Mouse (Mus musculus): Measurements from ENCODE around the gene Mpdu1. TPM values are rescaled to one million over a fixed set of nuclear protein-coding genes. Genes with fewer than 3 reads are reported as not detected.
"Not testable (repeated sequence)": the region's sequence is repeated elsewhere in the genome, so short reads cannot be mapped to it uniquely, and the experiment has no call there.

The Mpdu1 gene
- polyA plus RNA-seq, 1 experiment from 2014 or later, result 62.6 TPM

GRCm38 (mm10) chr11:69703381-69703780, 40.9 kb upstream of the Mpdu1 start:
- not testable (repeated sequence) for ATAC-seq (ENCODE audit: insufficient number of reproducible peaks, insufficient read depth, low FRiP score, low TSS enrichment, low read depth); H3K36me3 ChIP-seq; H3K27me3 ChIP-seq; H3K4me2 ChIP-seq; H3K9me3 ChIP-seq; H3K27ac ChIP-seq; H3K4me3 ChIP-seq (replicated peaks); H3K4me1 ChIP-seq (replicated peaks); H3K9ac ChIP-seq (replicated peaks)
- WGBS, result 83% methylated on average over 3 of the region's 3 CpGs

GRCm38 (mm10) chr11:69702886-69703285, 40.4 kb upstream of the Mpdu1 start:
- H3K27ac ChIP-seq; ATAC-seq (ENCODE audit: insufficient number of reproducible peaks, insufficient read depth, low FRiP score, low TSS enrichment, low read depth); H3K27me3 ChIP-seq; H3K4me3 ChIP-seq (replicated peaks); H3K4me1 ChIP-seq (replicated peaks); H3K9me3 ChIP-seq; H3K9ac ChIP-seq (replicated peaks); H3K4me2 ChIP-seq; H3K36me3 ChIP-seq: not testable (repeated sequence)
- 94% methylated on average over 10 of the region's 10 CpGs for WGBS

- Histone ChIP-seq H3K4me1 (replicated peaks) (peaks cover 12% of the 10 kb centered on the region), H3K9ac (replicated peaks) (no peak overlapping the region), H3K36me3 (no peaks in the 10 kb centered on the region), H3K27me3 (no peaks in the 10 kb centered on the region), H3K4me3 (replicated peaks) (no peak overlapping the region), H3K4me2 (no peak overlapping the region), H3K9me3 (no peaks in the 10 kb centered on the region), H3K27ac (no peak overlapping the region)
- 61% methylated on average over 1 of the region's 1 CpGs for WGBS
- ATAC-seq (ENCODE audit: insufficient number of reproducible peaks, insufficient read depth, low FRiP score, low TSS enrichment, low read depth), result no peak
Measured at GRCm38 (mm10) chr11:69699595-69699994, 37.2 kb upstream of the Mpdu1 start.

GRCm38 (mm10) chr11:69698574-69698973, 36.1 kb upstream of the Mpdu1 start:
- Histone ChIP-seq H3K9me3 (no peaks in the 10 kb centered on the region), H3K4me2 (no peak overlapping the region), H3K36me3 (no peaks in the 10 kb centered on the region), H3K9ac (replicated peaks) (no peak overlapping the region), H3K4me3 (replicated peaks) (no peak overlapping the region), H3K27ac (no peak overlapping the region), H3K27me3 (no peaks in the 10 kb centered on the region), H3K4me1 (replicated peaks) (peaks cover 12% of the 10 kb centered on the region)
- no peak for ATAC-seq (ENCODE audit: insufficient number of reproducible peaks, insufficient read depth, low FRiP score, low TSS enrichment, low read depth)
- WGBS, result 68% methylated on average over 5 of the region's 5 CpGs

- Histone ChIP-seq H3K4me1 (replicated peaks) (peaks cover 12% of the 10 kb centered on the region), H3K4me3 (replicated peaks) (no peak overlapping the region), H3K9me3 (no peaks in the 10 kb centered on the region), H3K36me3 (no peaks in the 10 kb centered on the region), H3K27ac (no peak overlapping the region), H3K27me3 (no peaks in the 10 kb centered on the region), H3K9ac (replicated peaks) (no peak overlapping the region), H3K4me2 (no peak overlapping the region)
- WGBS, result 91% methylated on average over 3 of the region's 3 CpGs
- ATAC-seq (ENCODE audit: insufficient number of reproducible peaks, insufficient read depth, low FRiP score, low TSS enrichment, low read depth), result no peak
Measured at GRCm38 (mm10) chr11:69697396-69697795, 35.0 kb upstream of the Mpdu1 start.

GRCm38 (mm10) chr11:69695361-69696181, 33.1 kb upstream of the Mpdu1 start, which contains the start of the genes Tnfsf12 and Tnfsfm13:
Gene Tnfsf12 (minus strand): TSS chr11:69695849.
Gene Tnfsfm13 (minus strand): TSS chr11:69696098.
- H3K27ac ChIP-seq, result peak within 1 kb of the TSS; percentile 86
- no peaks in the 10 kb centered on the region for H3K36me3 ChIP-seq
- H3K9ac ChIP-seq (replicated peaks), result peak within 1 kb of the TSS; percentile 82
- WGBS, result 2% methylated on average over 37 of the region's 41 CpGs
- H3K9me3 ChIP-seq, result no peaks in the 10 kb centered on the region
- peaks cover 12% of the 10 kb centered on the region for H3K4me1 ChIP-seq (replicated peaks)
- no peaks in the 10 kb centered on the region for H3K27me3 ChIP-seq
- ATAC-seq (ENCODE audit: insufficient number of reproducible peaks, insufficient read depth, low FRiP score, low TSS enrichment, low read depth), result 0 out of 2 replicates have a peak, but pooled peaks have one; percentile 61
- peak within 1 kb of the TSS; percentile 92 for H3K4me2 ChIP-seq
- H3K4me3 ChIP-seq (replicated peaks), result peak within 1 kb of the TSS; percentile 59

GRCm38 (mm10) chr11:69695046-69695360, 32.6 kb upstream of the Mpdu1 start:
- Histone ChIP-seq H3K4me3 (replicated peaks) (peak overlapping the region; percentile 59), H3K9me3 (no peaks in the 10 kb centered on the region), H3K4me2 (peak overlapping the region; percentile 92), H3K36me3 (no peaks in the 10 kb centered on the region), H3K27me3 (no peaks in the 10 kb centered on the region), H3K27ac (peak overlapping the region; percentile 86; the same call in 1 of the 2 replicates), H3K4me1 (replicated peaks) (peaks cover 12% of the 10 kb centered on the region), H3K9ac (replicated peaks) (peak overlapping the region; percentile 82)
- WGBS, result 23% methylated on average over 6 of the region's 6 CpGs
- 0 out of 2 replicates have a peak, but pooled peaks have one; percentile 53 for ATAC-seq (ENCODE audit: insufficient number of reproducible peaks, insufficient read depth, low FRiP score, low TSS enrichment, low read depth)

- no peaks in the 10 kb centered on the region for H3K27me3 ChIP-seq
- H3K9ac ChIP-seq (replicated peaks), result no peak overlapping the region
- ATAC-seq (ENCODE audit: insufficient number of reproducible peaks, insufficient read depth, low FRiP score, low TSS enrichment, low read depth), result no peak
- 59% methylated on average over 11 of the region's 11 CpGs for WGBS
- H3K4me2 ChIP-seq, result no peak overlapping the region
- H3K9me3 ChIP-seq, result no peaks in the 10 kb centered on the region
- H3K4me3 ChIP-seq (replicated peaks), result no peak overlapping the region
- H3K27ac ChIP-seq, result no peak overlapping the region
- peaks cover 12% of the 10 kb centered on the region for H3K4me1 ChIP-seq (replicated peaks)
- no peaks in the 10 kb centered on the region for H3K36me3 ChIP-seq
Measured at GRCm38 (mm10) chr11:69693421-69693965, 31.1 kb upstream of the Mpdu1 start.

- H3K4me3 ChIP-seq (replicated peaks), result no peak overlapping the region
- no peaks in the 10 kb centered on the region for H3K27me3 ChIP-seq
- no peaks in the 10 kb centered on the region for H3K36me3 ChIP-seq
- WGBS, result 92% methylated on average over 6 of the region's 6 CpGs
- no peak overlapping the region for H3K9ac ChIP-seq (replicated peaks)
- no peak overlapping the region for H3K4me2 ChIP-seq
- H3K4me1 ChIP-seq (replicated peaks), result peaks cover 12% of the 10 kb centered on the region
- no peak for ATAC-seq (ENCODE audit: insufficient number of reproducible peaks, insufficient read depth, low FRiP score, low TSS enrichment, low read depth)
- no peak overlapping the region for H3K27ac ChIP-seq
- no peaks in the 10 kb centered on the region for H3K9me3 ChIP-seq
Measured at GRCm38 (mm10) chr11:69692863-69693262, 30.4 kb upstream of the Mpdu1 start.

GRCm38 (mm10) chr11:69692196-69692811, 29.9 kb upstream of the Mpdu1 start:
- H3K36me3 ChIP-seq, result no peaks in the 10 kb centered on the region
- no peaks in the 10 kb centered on the region for H3K27me3 ChIP-seq
- H3K9ac ChIP-seq (replicated peaks), result no peak overlapping the region
- peaks cover 12% of the 10 kb centered on the region for H3K4me1 ChIP-seq (replicated peaks)
- H3K4me2 ChIP-seq, result no peak overlapping the region
- no peak overlapping the region for H3K27ac ChIP-seq
- ATAC-seq (ENCODE audit: insufficient number of reproducible peaks, insufficient read depth, low FRiP score, low TSS enrichment, low read depth), result no peak
- H3K9me3 ChIP-seq, result no peaks in the 10 kb centered on the region
- 64% methylated on average over 9 of the region's 9 CpGs for WGBS
- H3K4me3 ChIP-seq (replicated peaks), result no peak overlapping the region

GRCm38 (mm10) chr11:69689891-69690290, 27.4 kb upstream of the Mpdu1 start:
- no peak overlapping the region for H3K4me2 ChIP-seq
- peaks cover 8% of the 10 kb centered on the region; the same call in 1 of the 2 replicates for H3K4me1 ChIP-seq (replicated peaks)
- ATAC-seq (ENCODE audit: insufficient number of reproducible peaks, insufficient read depth, low FRiP score, low TSS enrichment, low read depth), result no peak
- WGBS, result 91% methylated on average over 1 of the region's 1 CpGs
- no peak overlapping the region for H3K4me3 ChIP-seq (replicated peaks)
- no peak overlapping the region for H3K9ac ChIP-seq (replicated peaks)
- H3K36me3 ChIP-seq, result no peaks in the 10 kb centered on the region
- no peaks in the 10 kb centered on the region for H3K27me3 ChIP-seq
- H3K9me3 ChIP-seq, result no peaks in the 10 kb centered on the region
- no peak overlapping the region for H3K27ac ChIP-seq
